In genomic region chr17:23598582-23599552, GRCm38 (mm10) we compare ENCODE assay signal across 8 mouse cellular contexts. TPM values are rescaled to one million over a fixed set of nuclear protein-coding genes. Genes with fewer than 3 reads are reported as not detected.
A peak's percentile ranks its signal among the peaks of the same experiment; 100 is the strongest.
DNase-seq lines count a peak whose midpoint lies in the region; ATAC-seq and TF ChIP-seq lines count a peak whose summit lies in the region.

Zfp13 (minus strand) TSS chr17:23599487.

- peak within 1 kb of the TSS; percentile 88 to 91 for H3K27ac ChIP-seq in heart, embryonic 14.5 days (replicated peaks in 1 of 2; ENCODE audit: control insufficient read depth in 1 of 2, insufficient read depth in 1 of 2, low read depth in 2 of 2, low read length in 2 of 2)
- peak within 1 kb of the TSS; percentile 72 for H3K27ac ChIP-seq in liver, embryonic 13.5 days
- H3K27ac ChIP-seq in stomach, postnatal 0 days (replicated peaks) = peak within 1 kb of the TSS; percentile 92

- ATAC-seq in CD4-positive, CD25-positive, alpha-beta regulatory T cell, adult 4 months = peak; percentile 95
- ATAC-seq in heart, embryonic 14.5 days (ENCODE audit: insufficient number of reproducible peaks, insufficient read depth, low FRiP score, low read depth) = peak; percentile 96
- peak; percentile 91 for ATAC-seq in liver, embryonic 13.5 days (ENCODE audit: low read depth)
- peak; percentile 99 for ATAC-seq in stomach, postnatal 0 days (ENCODE audit: low FRiP score, low TSS enrichment)

- H3K9me3 ChIP-seq in heart, embryonic 14.5 days (ENCODE audit: control insufficient read depth, low read length) = no peaks in the 10 kb centered on the region
- H3K9me3 ChIP-seq in liver, embryonic 13.5 days (replicated peaks) = no peaks in the 10 kb centered on the region
- no peaks in the 10 kb centered on the region for H3K9me3 ChIP-seq in stomach, postnatal 0 days (ENCODE audit: control insufficient read depth, low read length)

- no peaks in the 10 kb centered on the region for H3K27me3 ChIP-seq in heart, embryonic 14.5 days (ENCODE audit: control insufficient read depth, insufficient read depth, low read length)
- no peaks in the 10 kb centered on the region for H3K27me3 ChIP-seq in liver, embryonic 13.5 days
- H3K27me3 ChIP-seq in stomach, postnatal 0 days (ENCODE audit: control insufficient read depth, insufficient read depth, low read length) = no peaks in the 10 kb centered on the region

- peak within 1 kb of the TSS; percentile 93 for H3K4me2 ChIP-seq in heart, embryonic 14.5 days (ENCODE audit: low read length)
- H3K4me2 ChIP-seq in liver, embryonic 13.5 days = peak within 1 kb of the TSS; percentile 73
- peak within 1 kb of the TSS; percentile 82 for H3K4me2 ChIP-seq in stomach, postnatal 0 days (replicated peaks; ENCODE audit: low read depth)

- no peaks in the 10 kb centered on the region for H3K36me3 ChIP-seq in heart, embryonic 14.5 days (ENCODE audit: control insufficient read depth, insufficient read depth, low read length)
- no peaks in the 10 kb centered on the region for H3K36me3 ChIP-seq in liver, embryonic 13.5 days
- no peaks in the 10 kb centered on the region for H3K36me3 ChIP-seq in stomach, postnatal 0 days (ENCODE audit: control insufficient read depth, insufficient read depth, low read length)

- peaks cover 6 to 10% of the 10 kb centered on the region in 2 experiments; a peak in 3 of 4 replicates for H3K4me1 ChIP-seq in heart, embryonic 14.5 days (ENCODE audit: control insufficient read depth in 2 of 2, insufficient read depth in 2 of 2, low read length in 2 of 2)
- peaks cover 22% of the 10 kb centered on the region for H3K4me1 ChIP-seq in liver, embryonic 13.5 days (replicated peaks)
- H3K4me1 ChIP-seq in stomach, postnatal 0 days (replicated peaks; ENCODE audit: control insufficient read depth, insufficient read depth) = no peaks in the 10 kb centered on the region

- H3K4me3 ChIP-seq in heart, embryonic 14.5 days (ENCODE audit: control insufficient read depth in 1 of 2, insufficient read depth in 1 of 2, low read depth in 1 of 2, low read length in 2 of 2) = peak within 1 kb of the TSS; percentile 54 to 55
- H3K4me3 ChIP-seq in liver, embryonic 13.5 days (replicated peaks) = peak within 1 kb of the TSS; percentile 58
- peak within 1 kb of the TSS; percentile 49 for H3K4me3 ChIP-seq in stomach, postnatal 0 days (ENCODE audit: low read depth, low read length)

- 7% methylated on average over 31 of the region's 31 CpGs for WGBS in heart, embryonic 14.5 days
- WGBS in liver, embryonic 13.5 days (ENCODE audit: insufficient replicate concordance) = 4% methylated on average over 31 of the region's 31 CpGs
- WGBS in stomach, postnatal 0 days = 5% methylated on average over 31 of the region's 31 CpGs

- H3K9ac ChIP-seq in heart, embryonic 14.5 days (ENCODE audit: low read length) = peak within 1 kb of the TSS; percentile 84
- H3K9ac ChIP-seq in liver, embryonic 13.5 days = peak within 1 kb of the TSS; percentile 66
- H3K9ac ChIP-seq in stomach, postnatal 0 days (ENCODE audit: low read length) = peak within 1 kb of the TSS; percentile 73

- peak; percentile 10; the same call in 1 of the 2 replicates for TF ChIP-seq CTCF in stomach, postnatal 0 days (IDR thresholded peaks at IDR 0.05; ENCODE audit: low read depth)

- no peak for TF ChIP-seq EP300 in stomach, postnatal 0 days (optimal IDR thresholded peaks at IDR 0.05)

- peak; percentile 12 for DNase-seq in c-Kit-negative CD71-positive TER-119-positive erythroid progenitor cells, embryonic 14.5 days (ENCODE audit: low read depth, low spot score)
- peak; percentile 83 for DNase-seq in fibroblast of lung, adult 2 months (ENCODE audit: low read depth)
- peak; percentile 92 for DNase-seq in kidney, postnatal 14 days
- DNase-seq in liver, embryonic 13.5 days = peak; percentile 78
- DNase-seq in neural tube, embryonic 10.5 days (ENCODE audit: extremely low spot score, low spot score) = peak; percentile 85
- DNase-seq in stomach, postnatal 0 days (ENCODE audit: low spot score) = peak; percentile 93

RNA-seq across cellular contexts. Expression of gene Zfp13, which starts in this region (rescaled TPM):
- polyA plus RNA-seq in CD4-positive, CD25-positive, alpha-beta regulatory T cell, adult 4 months (2017; shearing (Covaris generic)) = under 1 TPM in 1 of 2 experiments, not detected in 1; 0.38 TPM
- polyA plus RNA-seq in heart, embryonic 14.5 days (2014; fragmentation: Nextera tagmentation; extraction: Ambion mirVana) = 7.0 and 8.9 TPM in 2 replicates
- polyA plus RNA-seq in liver, embryonic 13.5 days (2015; fragmentation: Nextera tagmentation; extraction: Ambion mirVana) = 1.2 and 1.6 TPM in 2 replicates
- polyA plus RNA-seq in stomach, postnatal 0 days (2015; fragmentation: Nextera tagmentation; extraction: Ambion mirVana) = 4.0 and 5.7 TPM in 2 replicates

Comparison
In these comparisons a context has a peak if more than half of its experiments do, and no peak if none do; other contexts are left out.
1. Peak in every context shown above with its lines: DNase-seq, ATAC-seq, H3K4me3 ChIP-seq and H3K27ac ChIP-seq.
2. Peak in ATAC-seq in CD4-positive, CD25-positive, alpha-beta regulatory T cell, adult 4 months; RNA of the gene not detected or under 1 TPM.
3. DNase-seq: peak in every context shown above with its lines; median percentile 93 in stomach, postnatal 0 days; 92 in kidney, postnatal 14 days; 85 in neural tube, embryonic 10.5 days; 83 in fibroblast of lung, adult 2 months; 78 in liver, embryonic 13.5 days; 12 in c-Kit-negative CD71-positive TER-119-positive erythroid progenitor cells, embryonic 14.5 days.